Mouse (Mus musculus) cerebellum, postnatal 25 days (tissue): ENCODE results near the gene Haus6.
A peak's percentile ranks its signal among the peaks of the same experiment; 100 is the strongest.

ENCODE experiments used
- DNase-seq, 2 experiments: peaks; one replicate each; pipeline ENCODE4 v3.0.0; 2021; ENCODE audit warnings: mixed read lengths in 2 of 2

The Haus6 gene

DNA sequence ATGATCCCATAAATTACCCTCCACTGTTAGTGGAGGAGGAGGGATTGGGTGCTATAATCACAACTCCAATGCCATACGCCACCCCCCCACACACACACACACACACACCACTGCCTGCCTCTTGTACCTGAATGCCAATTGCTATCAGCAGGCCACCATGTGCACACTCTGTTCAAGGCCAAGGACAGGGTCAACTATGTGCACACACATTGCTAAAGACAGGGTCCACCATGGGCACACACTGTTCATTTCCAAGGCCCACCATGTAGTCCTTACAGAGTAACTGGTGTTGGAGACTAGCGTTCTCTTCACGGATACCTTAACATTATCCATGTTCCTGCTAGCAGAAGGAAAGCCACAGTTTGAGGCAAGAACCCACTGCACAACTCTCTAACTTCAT lies 50.8 kb downstream of the Haus6 start:
- no peak for DNase-seq

GRCm38 (mm10) chr4:86559006-86559405 lies 52.8 kb downstream of the Haus6 start:
- no peak for DNase-seq

DNA sequence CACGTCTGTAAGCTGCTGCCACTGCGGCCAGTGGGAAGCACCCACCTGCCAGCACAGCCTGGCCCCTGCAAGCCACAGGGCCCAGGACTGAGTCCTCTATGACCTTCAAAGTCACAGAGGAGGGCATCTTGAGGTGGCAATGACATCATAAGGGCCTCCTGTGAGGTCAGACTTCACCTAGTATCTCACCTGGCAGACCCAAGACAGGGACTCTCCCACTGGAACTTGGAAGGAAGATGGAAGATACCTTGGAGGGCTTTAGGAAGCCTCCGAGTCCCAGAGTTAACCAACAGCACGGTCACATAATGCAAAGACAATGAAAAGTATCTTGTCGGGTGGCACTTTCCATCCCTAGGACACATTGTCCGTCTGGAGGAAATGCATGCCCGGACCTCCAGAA lies 53.6 kb downstream of the Haus6 start, which contains the start of gene Saxo1:
Saxo1 (minus strand) TSS at position 101 of the 400 bp plus-strand sequence.
- no peak for DNase-seq

- DNase-seq = no peak
Observed at GRCm38 (mm10) chr4:86557371-86557770, 54.5 kb downstream of the Haus6 start.

DNA sequence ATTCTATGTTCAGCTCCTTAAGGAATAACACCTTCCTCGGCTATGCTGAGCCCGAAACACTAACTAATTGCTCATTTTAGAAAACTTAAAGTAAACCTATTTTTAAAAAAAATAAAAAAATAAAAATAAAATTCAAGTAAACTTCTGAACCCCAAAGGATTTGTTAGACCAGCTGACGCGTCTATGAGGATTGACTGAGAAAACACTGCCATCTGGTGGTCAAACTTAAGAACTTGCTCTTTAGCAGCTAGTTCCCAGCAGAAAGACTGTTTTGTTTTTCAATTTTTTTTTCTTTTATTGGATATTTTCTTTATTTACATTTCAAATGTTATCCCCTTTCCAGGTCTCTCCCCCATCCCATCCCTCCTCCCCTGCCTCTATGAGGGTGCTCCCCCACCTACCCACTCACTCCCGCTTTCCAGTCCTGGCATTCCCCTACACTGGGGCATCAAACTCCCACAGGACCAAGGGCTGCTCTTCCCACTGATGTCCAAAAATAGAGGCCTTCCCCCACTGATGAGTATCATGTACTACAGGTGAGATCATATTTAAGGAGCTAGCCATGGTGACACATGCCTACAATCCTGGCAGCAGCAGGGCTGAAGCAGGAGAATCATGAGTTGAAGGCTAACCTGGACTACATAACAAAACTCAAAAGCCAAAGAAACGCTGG lies 56.7 kb downstream of the Haus6 start:
- DNase-seq = peak in 1 of 2 experiments; percentile 35

DNA sequence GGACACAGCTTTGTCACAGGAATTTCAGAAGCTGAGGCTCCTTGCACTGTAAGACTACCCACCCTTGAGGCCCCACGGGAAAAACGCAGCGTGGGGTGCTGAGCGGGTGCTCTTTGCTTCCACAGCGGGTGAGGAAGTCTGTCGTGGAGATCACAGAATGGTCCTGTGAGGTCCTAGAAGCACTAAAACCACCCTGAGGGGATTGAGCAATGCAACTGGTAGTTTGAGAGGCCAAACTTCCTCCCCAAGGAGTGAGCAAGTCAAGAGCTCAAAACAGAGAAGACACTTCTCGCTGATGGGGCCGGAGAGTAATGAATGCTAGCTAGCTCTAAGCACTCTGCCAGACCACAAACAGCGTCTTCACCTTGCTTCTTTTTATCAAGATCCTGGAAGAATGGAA lies 63.5 kb downstream of the Haus6 start:
- DNase-seq = no peak

GRCm38 (mm10) chr4:86545615-86546014 lies 66.2 kb downstream of the Haus6 start:
- peak in 1 of 2 experiments; percentile 10 for DNase-seq

- no peak for DNase-seq
Observed at GRCm38 (mm10) chr4:86543999-86544398, 67.9 kb downstream of the Haus6 start.

DNA sequence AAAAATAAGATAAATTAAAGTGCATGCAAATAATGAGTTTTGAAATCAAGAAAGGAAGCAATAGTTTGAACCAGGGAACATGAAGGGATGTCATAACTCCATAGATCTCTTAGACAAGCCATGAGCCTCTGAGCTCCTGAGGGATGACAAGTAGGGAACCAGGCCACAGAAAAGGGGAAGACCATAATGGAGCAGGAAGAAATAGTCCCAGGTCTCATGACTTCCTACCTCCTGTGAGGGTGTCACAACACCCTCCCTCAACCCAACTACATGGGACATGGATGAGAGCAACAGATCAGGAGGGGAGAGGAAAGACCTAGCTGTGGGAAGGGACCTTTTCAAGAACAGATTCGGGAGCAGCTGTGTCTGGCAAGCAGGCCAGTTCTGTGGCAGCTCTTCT lies 70.3 kb downstream of the Haus6 start:
- no peak for DNase-seq

GRCm38 (mm10) chr4:86538936-86539335 lies 72.9 kb downstream of the Haus6 start:
- DNase-seq = no peak

- DNase-seq = peak in 1 of 2 experiments; percentile 54
Observed at GRCm38 (mm10) chr4:86537972-86538371, 73.9 kb downstream of the Haus6 start.

- no peak for DNase-seq
Observed at GRCm38 (mm10) chr4:86534091-86534481, 77.8 kb downstream of the Haus6 start.

DNA sequence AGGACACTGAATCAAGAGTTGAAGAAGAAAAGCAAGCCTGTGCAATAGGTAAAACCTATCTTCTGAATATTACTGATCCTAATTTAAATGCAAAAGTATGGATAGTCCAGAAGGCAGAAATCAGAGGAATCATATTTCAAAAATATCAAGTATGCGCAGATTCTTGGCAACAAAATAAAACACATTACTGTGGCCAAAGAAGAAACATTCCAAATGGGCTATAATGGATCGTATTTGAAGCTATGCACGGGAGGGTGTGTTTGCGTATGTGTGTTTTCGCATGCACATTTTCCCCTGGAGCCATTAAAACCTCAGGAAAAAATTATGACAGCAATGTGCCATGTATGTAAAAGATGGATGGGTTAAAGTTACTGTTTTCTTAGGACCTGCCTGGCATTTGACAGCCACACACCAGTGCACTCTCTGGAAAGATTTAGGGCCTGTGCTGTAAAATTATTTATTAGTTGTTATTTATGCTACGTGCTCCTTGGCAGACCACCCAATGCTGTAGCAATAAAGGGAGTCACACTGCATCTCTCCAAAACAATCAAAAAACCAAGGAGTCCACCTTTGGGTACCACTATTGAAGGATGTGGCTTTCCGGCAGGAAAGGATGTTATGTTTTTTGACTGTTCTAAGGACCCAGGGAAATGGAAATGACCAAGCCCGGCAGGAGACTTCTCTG lies 78.3 kb downstream of the Haus6 start:
- no peak for DNase-seq

- peak; percentile 51 to 71 for DNase-seq
Observed at GRCm38 (mm10) chr4:86529161-86529560, 82.7 kb downstream of the Haus6 start.
